Mouse (Mus musculus): ENCODE measurements around the gene Tifab. TPM values are rescaled to one million over a fixed set of nuclear protein-coding genes. Genes with fewer than 3 reads are reported as not detected.

Tifab gene
- total and polyA plus RNA-seq, 2 experiments from 2014 or later, result 0.49 to 0.64 TPM

- Histone ChIP-seq H3K9ac (replicated peaks; ENCODE audit: low read length, poor library complexity, severe bottlenecking) (no peak overlapping the region), H3K27me3 (ENCODE audit: insufficient read depth, low read length) (no peaks in the 10 kb centered on the region), H3K36me3 (ENCODE audit: insufficient read depth, low read length) (no peaks in the 10 kb centered on the region), H3K4me3 (ENCODE audit: low read depth, low read length) (no peak overlapping the region), H3K9me3 (ENCODE audit: low read length) (no peaks in the 10 kb centered on the region), H3K27ac (ENCODE audit: low read depth, low read length) (no peak overlapping the region), H3K4me2 (ENCODE audit: low read depth, low read length, poor library complexity, severe bottlenecking) (no peak overlapping the region), H3K4me1 (ENCODE audit: insufficient read depth, low read length) (no peaks in the 10 kb centered on the region)
- ATAC-seq (ENCODE audit: low FRiP score), result no peak
- WGBS, result 65% methylated on average over 6 of the region's 6 CpGs
- DNase-seq (ENCODE audit: low spot score), result peak; percentile 10
- no peak for TF ChIP-seq CTCF (IDR thresholded peaks at IDR 0.05)
Measured at GRCm38 (mm10) chr13:56163751-56164150, 14.9 kb downstream of the Tifab start.

- Histone ChIP-seq H3K4me2 (ENCODE audit: low read depth, low read length, poor library complexity, severe bottlenecking) (no peak overlapping the region), H3K9ac (replicated peaks; ENCODE audit: low read length, poor library complexity, severe bottlenecking) (no peak overlapping the region), H3K27me3 (ENCODE audit: insufficient read depth, low read length) (no peaks in the 10 kb centered on the region), H3K9me3 (ENCODE audit: low read length) (no peaks in the 10 kb centered on the region), H3K4me1 (ENCODE audit: insufficient read depth, low read length) (no peaks in the 10 kb centered on the region), H3K36me3 (ENCODE audit: insufficient read depth, low read length) (no peaks in the 10 kb centered on the region), H3K4me3 (ENCODE audit: low read depth, low read length) (no peak overlapping the region), H3K27ac (ENCODE audit: low read depth, low read length) (no peak overlapping the region)
- TF ChIP-seq CTCF (IDR thresholded peaks at IDR 0.05), result no peak
- ATAC-seq (ENCODE audit: low FRiP score) (no peak), DNase-seq (ENCODE audit: low spot score) (no peak)
- WGBS, result 90% methylated on average over 6 of the region's 6 CpGs
Measured at GRCm38 (mm10) chr13:56162859-56163258, 15.8 kb downstream of the Tifab start.

GRCm38 (mm10) chr13:56159614-56160363 lies 18.9 kb downstream of the Tifab start:
- Histone ChIP-seq H3K4me1 (ENCODE audit: insufficient read depth, low read length) (no peaks in the 10 kb centered on the region), H3K4me3 (ENCODE audit: low read depth, low read length) (no peak overlapping the region), H3K27me3 (ENCODE audit: insufficient read depth, low read length) (no peaks in the 10 kb centered on the region; the same call in 1 of the 2 replicates), H3K36me3 (ENCODE audit: insufficient read depth, low read length) (no peaks in the 10 kb centered on the region), H3K4me2 (ENCODE audit: low read depth, low read length, poor library complexity, severe bottlenecking) (no peak overlapping the region), H3K9me3 (ENCODE audit: low read length) (no peaks in the 10 kb centered on the region), H3K27ac (ENCODE audit: low read depth, low read length) (no peak overlapping the region), H3K9ac (replicated peaks; ENCODE audit: low read length, poor library complexity, severe bottlenecking) (no peak overlapping the region)
- 64% methylated on average over 17 of the region's 17 CpGs for WGBS
- ATAC-seq (ENCODE audit: low FRiP score), result no peak
- TF ChIP-seq CTCF (IDR thresholded peaks at IDR 0.05), result no peak
- DNase-seq (ENCODE audit: low spot score), result no peak

GRCm38 (mm10) chr13:56159016-56159601 lies 19.6 kb downstream of the Tifab start:
- H3K4me3 ChIP-seq (ENCODE audit: low read depth, low read length), result no peak overlapping the region
- DNase-seq (ENCODE audit: low spot score) (no peak), ATAC-seq (ENCODE audit: low FRiP score) (no peak)
- no peaks in the 10 kb centered on the region; the same call in 1 of the 2 replicates for H3K27me3 ChIP-seq (ENCODE audit: insufficient read depth, low read length)
- H3K4me1 ChIP-seq (ENCODE audit: insufficient read depth, low read length), result no peaks in the 10 kb centered on the region
- 83% methylated on average over 14 of the region's 14 CpGs for WGBS
- no peak overlapping the region for H3K9ac ChIP-seq (replicated peaks; ENCODE audit: low read length, poor library complexity, severe bottlenecking)
- no peak overlapping the region for H3K27ac ChIP-seq (ENCODE audit: low read depth, low read length)
- no peak overlapping the region for H3K4me2 ChIP-seq (ENCODE audit: low read depth, low read length, poor library complexity, severe bottlenecking)
- H3K36me3 ChIP-seq (ENCODE audit: insufficient read depth, low read length), result no peaks in the 10 kb centered on the region
- no peak for TF ChIP-seq CTCF (IDR thresholded peaks at IDR 0.05)
- no peaks in the 10 kb centered on the region for H3K9me3 ChIP-seq (ENCODE audit: low read length)

GRCm38 (mm10) chr13:56155671-56156070 lies 23.0 kb downstream of the Tifab start:
- H3K4me3 ChIP-seq (ENCODE audit: low read depth, low read length), result no peak overlapping the region
- no peaks in the 10 kb centered on the region for H3K9me3 ChIP-seq (ENCODE audit: low read length)
- H3K27ac ChIP-seq (ENCODE audit: low read depth, low read length), result no peak overlapping the region
- no peaks in the 10 kb centered on the region for H3K36me3 ChIP-seq (ENCODE audit: insufficient read depth, low read length)
- ATAC-seq (ENCODE audit: low FRiP score) (no peak), DNase-seq (ENCODE audit: low spot score) (no peak)
- 0 out of 2 replicates have a peak, but pooled peaks cover 2% of the 10 kb centered on the region for H3K4me1 ChIP-seq (ENCODE audit: insufficient read depth, low read length)
- H3K9ac ChIP-seq (replicated peaks; ENCODE audit: low read length, poor library complexity, severe bottlenecking), result no peak overlapping the region
- no peak for TF ChIP-seq CTCF (IDR thresholded peaks at IDR 0.05)
- no peaks in the 10 kb centered on the region; the same call in 1 of the 2 replicates for H3K27me3 ChIP-seq (ENCODE audit: insufficient read depth, low read length)
- WGBS, result 61% methylated on average over 7 of the region's 7 CpGs
- H3K4me2 ChIP-seq (ENCODE audit: low read depth, low read length, poor library complexity, severe bottlenecking), result no peak overlapping the region

- 67% methylated on average over 5 of the region's 5 CpGs for WGBS
- DNase-seq (ENCODE audit: low spot score), result no peak
Measured at GRCm38 (mm10) chr13:56155048-56155447, 23.6 kb downstream of the Tifab start.

More at GRCm38 (mm10) chr13:56155048-56155447, 23.6 kb downstream of the Tifab start:
- Histone ChIP-seq H3K36me3 (ENCODE audit: insufficient read depth, low read length) (no peaks in the 10 kb centered on the region), H3K27ac (ENCODE audit: low read depth, low read length) (no peak overlapping the region), H3K9ac (replicated peaks; ENCODE audit: low read length, poor library complexity, severe bottlenecking) (no peak overlapping the region), H3K4me1 (ENCODE audit: insufficient read depth, low read length) (0 out of 2 replicates have a peak, but pooled peaks cover 2% of the 10 kb centered on the region), H3K27me3 (ENCODE audit: insufficient read depth, low read length) (no peaks in the 10 kb centered on the region; the same call in 1 of the 2 replicates), H3K4me2 (ENCODE audit: low read depth, low read length, poor library complexity, severe bottlenecking) (no peak overlapping the region), H3K4me3 (ENCODE audit: low read depth, low read length) (no peak overlapping the region), H3K9me3 (ENCODE audit: low read length) (no peaks in the 10 kb centered on the region)
- TF ChIP-seq CTCF (IDR thresholded peaks at IDR 0.05), result no peak
- no peak for ATAC-seq (ENCODE audit: low FRiP score)
